Mouse (Mus musculus) hindbrain, embryonic 14.5 days (tissue): Measurements from ENCODE around the gene Cpxm1. TPM values are rescaled to one million over a fixed set of nuclear protein-coding genes. Genes with fewer than 3 reads are reported as not detected.
"Not testable (repeated sequence)": the region's sequence is repeated elsewhere in the genome, so short reads cannot be mapped to it uniquely, and the experiment has no call there.

Source experiments
- ATAC-seq: fragments of 200-750 bp; cut with Nextera tagmentation; 2 replicates; pipeline ENCODE4 v1.8.0; 2017; ENCODE audit warnings: moderate number of reproducible peaks, mild to moderate bottlenecking, moderate TSS enrichment, moderate library complexity; ENCODE audit not compliant: low FRiP score
- DNase-seq: peaks from one replicate; pipeline ENCODE4 v3.0.0-alpha.2; 2015; ENCODE audit warnings: low spot score
- H3K27ac ChIP-seq: fragments of 300-500 bp; sonication (generic); 2 replicates; pipeline ENCODE4 v1.5.1; 2014; ENCODE audit warnings: mild to moderate bottlenecking, moderate library complexity
- H3K27me3 ChIP-seq: fragments of 300-500 bp; sonication (generic); 2 replicates; pipeline ENCODE4 v1.6.1; 2014; ENCODE audit warnings: mild to moderate bottlenecking, low read length, mixed read lengths; ENCODE audit not compliant: control insufficient read depth, insufficient read depth
- H3K36me3 ChIP-seq: fragments of 300-500 bp; sonication (generic); replicated peaks from 2 replicates; pipeline ENCODE4 v1.6.1; 2014; ENCODE audit not compliant: control insufficient read depth, insufficient read depth
- H3K4me1 ChIP-seq: fragments of 300-500 bp; sonication (generic); replicated peaks from 2 replicates; pipeline ENCODE4 v1.6.1; 2014; ENCODE audit warnings: antibody characterized with exemption, low read length, mixed read lengths; ENCODE audit not compliant: control insufficient read depth, insufficient read depth
- H3K4me2 ChIP-seq: fragments of 300-500 bp; sonication (generic); replicated peaks from 2 replicates; pipeline ENCODE4 v1.6.1; 2014; ENCODE audit warnings: mild to moderate bottlenecking, moderate library complexity
- H3K4me3 ChIP-seq: fragments of 300-500 bp; sonication (generic); replicated peaks from 2 replicates; pipeline ENCODE4 v1.5.1; 2014; ENCODE audit warnings: mild to moderate bottlenecking, low read length
- H3K9ac ChIP-seq: fragments of 300-500 bp; sonication (generic); 2 replicates; pipeline ENCODE4 v1.6.1; 2014
- H3K9me3 ChIP-seq: fragments of 300-500 bp; sonication (generic); 2 replicates; pipeline ENCODE4 v1.6.1; 2016; ENCODE audit warnings: low read length; ENCODE audit not compliant: control insufficient read depth
- WGBS: fragments of 180-500 bp; shearing (Covaris S2); extraction: QIAGEN DNeasy Blood & Tissue Kit; methylation state at CpG from one replicate; pipeline ENCODE4 v1.1.7; 2014; 5-methylcytosine and 5-hydroxymethylcytosine counted together
- polyA plus RNA-seq: library from polyadenylated mRNA; unstranded; fragments of >200 nt; fragmentation: Nextera tagmentation; extraction: Ambion mirVana; gene quantifications from 2 replicates; pipeline ENCODE4 v1.2.1, GENCODE M21; 2014

Cpxm1 gene
- polyA plus RNA-seq, 1 experiment from 2014 or later = 23.8 TPM

- H3K9ac ChIP-seq = no peak overlapping the region
- no peaks in the 10 kb centered on the region for H3K4me1 ChIP-seq
- H3K27ac ChIP-seq = no peak overlapping the region
- H3K4me3 ChIP-seq = no peak overlapping the region
- no peak for DNase-seq
- H3K27me3 ChIP-seq = no peaks in the 10 kb centered on the region
- WGBS = 90% methylated on average over 1 of the region's 1 CpGs
- no peaks in the 10 kb centered on the region for H3K9me3 ChIP-seq
- no peaks in the 10 kb centered on the region for H3K36me3 ChIP-seq
- no peak overlapping the region for H3K4me2 ChIP-seq
- ATAC-seq = no peak
Measured at GRCm38 (mm10) chr2:130386212-130386611, 11.2 kb downstream of the Cpxm1 start.

GRCm38 (mm10) chr2:130383895-130384294 lies 13.5 kb downstream of the Cpxm1 start:
- Histone ChIP-seq H3K4me1 (no peaks in the 10 kb centered on the region), H3K36me3 (no peaks in the 10 kb centered on the region), H3K9me3 (no peaks in the 10 kb centered on the region), H3K4me2 (no peak overlapping the region), H3K27ac (no peak overlapping the region), H3K27me3 (no peaks in the 10 kb centered on the region), H3K9ac (no peak overlapping the region), H3K4me3 (no peak overlapping the region)
- DNase-seq (no peak), ATAC-seq (no peak)
- 68% methylated on average over 6 of the region's 6 CpGs for WGBS

- no peak overlapping the region for H3K27ac ChIP-seq
- H3K4me2 ChIP-seq = no peak overlapping the region
- DNase-seq = no peak
- no peak overlapping the region for H3K4me3 ChIP-seq
- H3K4me1 ChIP-seq = no peaks in the 10 kb centered on the region
- WGBS = 56% methylated on average over 3 of the region's 3 CpGs
- H3K9me3 ChIP-seq = no peaks in the 10 kb centered on the region
- no peaks in the 10 kb centered on the region for H3K36me3 ChIP-seq
- ATAC-seq = no peak
- H3K9ac ChIP-seq = no peak overlapping the region
- no peaks in the 10 kb centered on the region for H3K27me3 ChIP-seq
Measured at GRCm38 (mm10) chr2:130383205-130383604, 14.2 kb downstream of the Cpxm1 start.

GRCm38 (mm10) chr2:130374951-130375350 lies 22.4 kb downstream of the Cpxm1 start:
- Histone ChIP-seq H3K27ac (no peak overlapping the region), H3K4me3 (no peak overlapping the region), H3K27me3 (no peaks in the 10 kb centered on the region), H3K9ac (no peak overlapping the region), H3K36me3 (no peaks in the 10 kb centered on the region), H3K9me3 (no peaks in the 10 kb centered on the region), H3K4me1 (no peaks in the 10 kb centered on the region), H3K4me2 (no peak overlapping the region)
- 77% methylated on average over 4 of the region's 4 CpGs for whole genome bisulfite sequencing
- ATAC-seq (no peak), DNase-seq (no peak)

GRCm38 (mm10) chr2:130373026-130373425 lies 24.3 kb downstream of the Cpxm1 start:
- not testable (repeated sequence) for H3K4me3 ChIP-seq, H3K27me3 ChIP-seq, H3K4me1 ChIP-seq, ATAC-seq, H3K27ac ChIP-seq, DNase-seq, H3K4me2 ChIP-seq, H3K9ac ChIP-seq, H3K9me3 ChIP-seq, H3K36me3 ChIP-seq
- WGBS = 48% methylated on average over 1 of the region's 1 CpGs

GRCm38 (mm10) chr2:130367386-130367785 lies 30.0 kb downstream of the Cpxm1 start:
- H3K36me3 ChIP-seq = no peaks in the 10 kb centered on the region
- no peak overlapping the region for H3K9ac ChIP-seq
- no peak for DNase-seq
- ATAC-seq = no peak
- H3K9me3 ChIP-seq = no peaks in the 10 kb centered on the region
- no peak overlapping the region for H3K4me2 ChIP-seq
- 68% methylated on average over 4 of the region's 4 CpGs for WGBS
- no peak overlapping the region for H3K27ac ChIP-seq
- peaks cover 23% of the 10 kb centered on the region for H3K27me3 ChIP-seq
- H3K4me1 ChIP-seq = 0 out of 2 replicates have a peak, but pooled peaks cover 5% of the 10 kb centered on the region
- no peak overlapping the region for H3K4me3 ChIP-seq

GRCm38 (mm10) chr2:130365211-130366094 lies 31.9 kb downstream of the Cpxm1 start:
- 0 out of 2 replicates have a peak, but pooled peaks have one; percentile 14 for ATAC-seq
- DNase-seq = no peak
- 9% methylated on average over 27 of the region's 30 CpGs for WGBS
- Histone ChIP-seq H3K9ac (peak overlapping the region; percentile 29; the same call in 1 of the 2 replicates), H3K4me1 (0 out of 2 replicates have a peak, but pooled peaks cover 5% of the 10 kb centered on the region), H3K27me3 (peaks cover 43% of the 10 kb centered on the region), H3K4me2 (peak overlapping the region; percentile 48), H3K9me3 (no peaks in the 10 kb centered on the region), H3K27ac (no peak overlapping the region), H3K36me3 (no peaks in the 10 kb centered on the region), H3K4me3 (peak overlapping the region; percentile 24)

GRCm38 (mm10) chr2:130362511-130363026 lies 34.8 kb downstream of the Cpxm1 start:
- ATAC-seq (no peak), DNase-seq (peak; percentile 67)
- H3K4me3 ChIP-seq = no peak overlapping the region
- H3K9ac ChIP-seq = no peak overlapping the region
- H3K9me3 ChIP-seq = no peaks in the 10 kb centered on the region
- H3K4me1 ChIP-seq = 0 out of 2 replicates have a peak, but pooled peaks cover 5% of the 10 kb centered on the region
- peaks cover 61% of the 10 kb centered on the region for H3K27me3 ChIP-seq
- no peak overlapping the region for H3K4me2 ChIP-seq
- H3K27ac ChIP-seq = no peak overlapping the region
- 5% methylated on average over 14 of the region's 14 CpGs for WGBS
- H3K36me3 ChIP-seq = no peaks in the 10 kb centered on the region

GRCm38 (mm10) chr2:130358852-130359251 lies 38.5 kb downstream of the Cpxm1 start:
- Histone ChIP-seq H3K9ac (no peak overlapping the region), H3K4me2 (no peak overlapping the region), H3K4me3 (no peak overlapping the region), H3K4me1 (no peaks in the 10 kb centered on the region), H3K27me3 (peaks cover 52% of the 10 kb centered on the region), H3K36me3 (no peaks in the 10 kb centered on the region), H3K27ac (no peak overlapping the region), H3K9me3 (no peaks in the 10 kb centered on the region)
- no peak for ATAC-seq
- DNase-seq = no peak
- WGBS = 17% methylated on average over 5 of the region's 5 CpGs
